Mouse (Mus musculus): ENCODE data around the gene Paox.

Paox gene

DNA sequence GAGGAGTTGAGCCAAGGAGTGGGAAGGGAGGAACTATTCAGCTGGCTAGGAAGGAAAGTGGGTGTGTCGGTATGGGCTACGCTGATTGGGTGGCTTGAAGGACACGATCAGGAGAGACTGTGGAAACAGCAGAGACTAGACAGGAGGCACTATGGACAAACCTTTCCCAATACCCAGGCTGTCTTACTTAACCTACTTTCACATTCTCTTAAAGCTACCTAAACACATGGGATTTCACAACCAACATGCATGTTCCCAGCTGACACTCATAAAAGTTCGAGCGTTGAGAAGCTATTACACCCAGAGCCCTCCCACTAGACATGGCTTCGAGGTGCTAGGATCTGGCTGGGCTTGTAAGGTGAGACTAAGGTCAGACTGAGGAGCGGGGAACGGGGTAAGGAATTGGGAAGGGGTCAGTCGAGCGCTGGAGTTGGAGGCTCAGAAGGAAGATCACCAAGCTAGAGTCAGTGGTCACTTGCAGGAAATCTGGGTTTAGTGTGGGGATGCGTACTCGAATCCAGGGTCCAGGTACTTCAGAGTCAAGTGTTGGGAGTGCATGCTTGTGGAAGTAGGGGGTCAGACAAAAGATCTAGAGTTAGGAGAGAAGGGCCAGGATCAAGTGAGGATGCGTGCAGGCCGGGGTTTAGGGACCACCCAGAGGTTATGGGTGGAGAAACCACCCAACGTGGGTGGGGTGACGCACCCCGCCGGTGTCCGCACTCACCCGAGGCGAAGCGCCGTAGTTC is at the start of gene Paox:
Gene Paox, plus strand, starts transcription at position 217 of the 746 bp plus-strand sequence.
- peak; percentile 78 for DNase-seq (ENCODE audit: extremely low spot score, low spot score)

DNA sequence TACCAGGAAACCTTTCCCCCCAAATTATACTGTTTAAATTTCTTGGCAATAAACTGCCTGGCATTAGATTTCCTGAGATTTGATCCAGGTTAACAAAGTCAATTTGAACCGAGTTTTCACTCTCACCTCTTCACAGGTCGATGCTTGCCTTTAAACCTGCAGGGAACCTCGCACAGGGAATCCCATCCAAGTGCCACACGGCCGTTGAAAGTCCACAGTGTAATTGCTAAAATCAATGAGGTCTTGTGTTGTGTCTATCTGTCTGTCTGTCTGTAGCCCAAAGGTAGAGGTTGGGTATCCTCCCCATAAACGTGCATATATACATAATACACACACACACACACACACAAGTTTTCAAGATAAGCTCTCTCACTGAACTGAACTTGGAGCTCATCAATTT is 48.2 kb upstream of the Paox start:
- no peak for DNase-seq (ENCODE audit: extremely low spot score, low spot score)

DNA sequence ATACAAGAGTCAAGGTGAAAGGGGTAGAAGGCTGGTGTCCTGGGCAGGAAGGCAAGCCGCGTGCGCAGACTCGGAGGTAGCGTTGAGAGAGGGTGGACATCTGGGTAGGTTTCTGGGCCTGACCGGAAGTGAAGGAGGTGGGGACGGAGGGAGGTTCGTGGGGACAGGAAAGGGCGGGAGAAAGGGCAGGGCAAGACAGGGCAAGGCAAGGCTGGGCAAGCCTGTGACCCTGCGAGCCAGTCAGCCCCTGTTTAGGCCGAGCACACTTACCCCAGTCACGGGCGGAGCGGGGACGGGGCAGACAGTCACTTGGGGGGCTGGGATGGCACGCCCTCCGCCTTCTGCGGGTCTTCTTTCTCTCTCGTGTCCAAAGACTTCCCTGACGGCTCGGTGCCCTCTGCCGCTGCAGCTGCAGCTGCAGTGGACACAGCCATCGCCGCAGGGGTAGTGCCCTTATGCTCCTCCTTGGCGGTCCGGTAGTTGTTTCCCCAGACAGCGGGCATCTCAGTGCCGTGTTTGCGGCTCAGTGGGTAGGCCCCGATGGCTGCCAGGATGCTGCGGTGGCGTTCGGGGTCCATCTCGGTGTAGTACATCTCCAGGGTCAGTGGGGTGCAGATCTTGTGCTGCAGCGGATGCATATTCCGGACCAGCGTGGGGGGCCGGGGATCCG is 45.4 kb upstream of the Paox start:
- peak; percentile 45 for DNase-seq (ENCODE audit: extremely low spot score, low spot score)

DNA sequence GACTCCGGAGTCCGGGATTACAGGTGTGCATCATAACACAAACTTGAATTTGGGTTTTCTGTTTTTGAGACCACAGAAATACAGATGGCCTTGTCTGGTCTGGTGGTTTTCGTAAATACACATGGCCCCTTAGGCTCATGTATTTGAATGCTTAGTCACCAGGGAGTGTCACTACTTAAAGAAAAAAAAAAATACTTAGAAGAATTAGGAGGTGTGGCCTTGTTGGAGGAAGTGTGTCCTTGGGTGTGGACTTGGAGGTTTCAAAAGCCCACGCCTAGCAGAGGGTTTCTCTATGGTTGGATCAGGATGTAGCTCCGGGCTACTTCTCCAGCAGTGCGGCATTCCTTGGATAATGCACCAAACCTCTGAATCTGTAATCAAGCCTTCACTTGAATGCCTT is 37.9 kb upstream of the Paox start:
- DNase-seq (ENCODE audit: extremely low spot score, low spot score): no peak

DNA sequence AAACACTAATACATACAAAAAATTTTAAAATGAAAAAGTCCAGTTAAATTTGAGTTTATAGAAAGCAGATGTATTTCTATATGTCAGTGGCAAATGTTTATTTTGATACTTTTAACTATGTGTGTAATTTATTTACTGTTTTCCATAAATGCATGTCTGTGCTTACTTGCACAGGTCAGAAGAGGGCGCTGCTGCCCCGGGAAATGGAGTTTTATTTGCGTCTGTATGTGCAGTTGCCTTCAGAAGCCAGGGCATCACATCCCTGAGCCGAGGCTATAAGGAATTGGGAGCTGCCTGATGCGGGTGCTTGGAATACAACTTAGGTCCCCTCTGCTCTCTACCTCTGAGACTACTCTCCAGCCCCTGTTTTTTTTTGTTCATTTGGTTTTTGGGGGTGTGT is 36.9 kb upstream of the Paox start:
- peak; percentile 67 for DNase-seq (ENCODE audit: extremely low spot score, low spot score)

DNA sequence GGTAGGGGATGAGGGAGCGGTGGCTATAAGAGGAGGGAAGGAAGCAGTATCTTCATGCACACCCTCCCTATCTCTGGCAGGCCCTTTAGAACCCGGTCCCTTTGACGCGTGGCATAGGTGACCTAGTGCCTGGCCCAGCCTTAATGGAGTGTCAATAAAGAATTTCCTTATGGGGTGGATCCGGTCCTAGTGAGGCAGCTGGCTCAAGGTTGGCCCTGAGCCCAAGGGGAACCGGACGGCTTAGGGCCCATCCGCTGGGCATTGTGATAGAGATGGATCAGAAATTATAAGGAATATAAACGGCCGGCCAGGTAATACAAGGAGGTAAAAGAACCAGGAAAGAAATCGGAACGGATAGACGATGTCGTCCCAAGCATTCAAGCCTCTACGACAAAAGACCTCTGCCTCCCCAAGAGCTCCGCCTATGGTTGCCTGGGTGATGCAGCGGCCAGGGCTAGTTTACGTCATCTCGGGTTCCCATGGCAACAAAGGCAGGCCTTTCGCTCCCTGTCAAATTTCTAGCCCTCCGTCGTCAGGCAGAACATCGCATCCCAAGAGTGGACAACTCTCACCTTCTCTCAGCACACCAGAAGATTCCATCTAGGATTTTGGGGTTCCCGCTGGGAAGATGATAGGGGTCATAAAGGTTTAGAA is 35.0 kb upstream of the Paox start:
- DNase-seq (ENCODE audit: extremely low spot score, low spot score): peak; percentile 85

DNA sequence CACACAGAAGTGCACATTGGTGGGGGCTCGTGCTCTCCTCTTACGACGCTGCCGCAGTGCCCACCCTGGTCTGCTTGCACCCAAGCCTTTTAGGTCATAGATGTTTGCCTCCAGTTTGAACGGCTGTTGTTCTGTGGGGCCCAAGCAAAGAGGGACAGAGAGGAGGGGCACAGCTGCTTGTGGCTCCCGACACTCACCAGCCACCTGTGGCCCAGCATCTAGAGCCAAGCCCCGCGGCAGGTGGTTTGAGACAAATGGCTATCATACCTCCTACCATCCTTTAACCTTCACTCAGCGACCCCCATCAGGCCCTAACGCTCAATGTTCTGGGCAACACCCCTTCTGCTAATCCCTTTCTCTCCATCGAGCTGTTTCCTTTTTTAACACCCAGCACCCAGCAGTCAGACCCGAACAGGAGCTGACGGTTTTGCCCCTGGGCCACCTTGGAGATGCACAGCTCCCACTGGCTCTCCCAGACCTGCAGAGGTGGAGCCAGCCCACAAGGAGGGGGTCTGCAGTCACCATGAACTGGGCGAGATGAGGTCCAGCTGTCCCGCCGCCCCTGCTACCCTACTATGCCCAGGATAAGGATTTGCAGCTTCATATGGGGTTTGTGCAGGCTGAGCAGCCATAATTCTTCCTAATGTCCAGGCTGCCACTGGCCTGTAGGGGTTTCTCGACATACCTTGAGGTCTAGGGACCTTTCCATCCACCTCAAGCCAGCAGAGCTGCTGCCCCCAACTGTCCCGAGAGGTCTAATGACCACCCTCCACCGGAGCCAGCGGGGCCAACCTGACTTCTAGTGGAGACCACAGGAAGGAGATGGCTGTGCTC is 34.0 kb upstream of the Paox start:
- no peak for DNase-seq (ENCODE audit: extremely low spot score, low spot score)

DNA sequence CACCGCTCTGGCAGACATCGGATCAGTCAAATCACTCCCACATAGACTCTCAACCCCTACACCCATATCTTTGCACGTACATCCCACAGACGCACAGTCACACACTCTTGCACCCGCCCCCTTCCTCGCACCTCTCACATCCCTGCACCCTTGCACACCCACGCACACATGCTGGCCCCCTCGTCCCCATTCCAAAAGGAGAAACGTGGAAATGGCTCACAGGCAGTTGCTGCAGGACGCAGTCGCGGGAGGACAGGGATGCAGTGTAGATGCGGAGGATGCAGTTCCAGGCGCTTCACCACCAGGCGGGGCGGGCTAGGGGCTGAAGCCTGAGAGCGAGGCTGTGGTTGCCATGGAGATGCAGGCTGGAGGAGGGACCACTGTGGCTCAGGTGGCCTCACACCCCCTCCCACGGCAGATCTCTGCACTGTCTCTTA is 33.3 kb upstream of the Paox start, which contains the start of gene Caly:
Gene Caly, minus strand, starts transcription at position 307 of the 437 bp plus-strand sequence.
- peak; percentile 73 for DNase-seq (ENCODE audit: extremely low spot score, low spot score)

DNA sequence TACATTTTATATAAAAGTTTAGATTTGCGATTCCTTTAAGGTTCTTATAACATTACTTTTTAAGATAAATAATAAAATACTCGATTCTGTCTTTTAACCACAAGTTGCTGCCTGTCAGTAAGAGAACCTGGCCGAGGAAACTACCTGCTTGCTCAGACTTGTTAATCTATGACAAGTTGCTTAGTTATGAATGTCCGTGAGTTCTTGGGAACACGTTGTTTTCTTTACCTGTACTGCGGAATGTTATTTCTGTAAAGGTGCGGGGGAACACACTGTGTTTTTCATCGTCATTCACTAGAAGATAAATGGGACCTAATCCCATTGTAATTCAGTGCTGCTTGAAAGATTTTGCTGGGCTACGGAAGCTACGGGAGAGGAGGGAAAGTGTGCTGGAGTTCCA is 25.0 kb upstream of the Paox start:
- no peak for DNase-seq (ENCODE audit: extremely low spot score, low spot score)

DNA sequence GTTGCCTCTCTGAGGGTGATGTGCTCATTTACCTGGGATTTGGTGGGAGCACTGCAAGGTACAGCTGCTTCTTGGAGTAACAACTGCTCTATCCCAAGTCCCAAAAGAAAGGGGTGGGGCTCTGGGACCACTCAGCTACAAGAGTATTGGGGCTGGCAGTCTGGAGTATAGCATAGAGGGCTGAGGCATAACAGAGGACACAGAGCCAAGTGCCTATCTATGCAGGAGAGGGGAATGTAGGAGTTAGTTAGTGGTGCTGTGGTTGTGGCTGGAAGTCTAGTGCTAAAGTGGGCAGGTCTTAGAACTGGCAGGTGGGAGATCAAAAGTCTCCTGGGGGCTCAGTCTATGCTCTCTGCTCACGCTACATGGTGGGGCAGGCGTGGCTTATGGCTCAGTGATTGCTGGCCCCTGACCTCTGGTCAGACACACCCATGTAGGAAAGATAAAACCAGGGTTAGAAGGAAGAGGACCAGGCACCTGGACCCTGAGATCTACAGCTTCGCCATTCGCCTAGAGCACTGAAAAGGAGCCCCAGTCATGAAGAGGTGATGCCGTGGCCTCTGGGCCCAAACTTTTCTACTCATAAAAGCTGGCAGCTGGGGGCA is 22.6 kb upstream of the Paox start, which contains the start of gene Prap1:
Gene Prap1, plus strand, starts transcription at position 472 of the 605 bp plus-strand sequence.
- no peak for DNase-seq (ENCODE audit: extremely low spot score, low spot score)

DNA sequence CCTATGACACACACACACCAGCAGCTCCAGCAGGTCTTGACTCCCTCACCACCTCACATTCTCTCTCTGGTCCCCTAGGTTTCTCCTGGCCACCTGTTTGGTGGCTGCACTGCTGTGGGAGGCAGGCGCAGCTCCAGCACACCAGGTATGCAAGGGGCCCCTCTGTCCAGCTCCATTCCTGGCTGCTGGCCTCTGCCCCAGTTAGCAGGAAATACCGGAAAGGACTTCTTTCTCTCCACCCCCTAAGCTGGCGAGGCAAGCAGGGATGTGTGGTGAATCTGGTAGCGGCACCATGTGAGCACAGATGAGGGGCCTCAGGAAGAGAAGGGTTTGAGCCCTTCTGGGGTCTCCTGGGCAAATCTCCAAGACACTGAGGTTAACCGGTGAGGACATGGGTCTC is 20.6 kb upstream of the Paox start:
- DNase-seq (ENCODE audit: extremely low spot score, low spot score): no peak

DNA sequence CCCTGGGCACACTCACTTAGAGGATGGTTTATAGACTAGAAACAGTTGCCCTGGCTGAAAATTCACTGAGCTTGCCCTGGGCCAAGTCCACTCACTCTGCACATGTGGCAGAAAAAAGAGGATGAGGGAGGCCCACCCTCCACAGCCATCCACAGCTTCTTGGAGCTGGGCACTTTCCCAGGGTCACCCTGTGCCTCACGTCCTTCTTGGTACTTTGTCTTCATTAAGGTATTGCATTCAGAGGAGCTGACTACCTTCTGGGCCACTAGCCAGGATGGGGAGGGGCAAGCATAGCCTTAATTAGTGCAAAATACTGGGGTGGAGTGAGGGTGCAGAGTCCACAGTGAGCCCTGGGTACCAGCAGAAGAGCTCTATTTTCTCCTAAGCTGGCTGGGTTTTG is 20.0 kb upstream of the Paox start:
- DNase-seq (ENCODE audit: extremely low spot score, low spot score): no peak

DNA sequence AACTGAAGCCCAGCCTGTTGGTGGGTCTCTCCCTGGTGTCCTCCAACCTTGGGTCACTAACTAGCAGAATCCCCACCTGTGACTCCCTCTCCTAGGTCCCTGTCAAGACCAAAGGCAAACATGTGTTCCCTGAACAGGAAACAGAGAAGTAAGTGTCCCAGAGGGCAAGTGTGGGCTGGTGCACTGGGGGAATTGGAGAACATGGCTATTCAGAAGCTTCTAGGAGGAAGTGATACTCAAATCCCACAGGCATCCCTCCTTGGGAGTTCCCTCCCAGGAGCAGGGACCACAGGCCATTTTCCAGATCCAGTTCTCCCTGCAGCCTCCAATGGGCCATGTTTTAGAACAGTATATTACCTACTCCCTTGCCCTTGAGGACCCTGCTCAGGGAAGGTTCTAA is 19.5 kb upstream of the Paox start:
- DNase-seq (ENCODE audit: extremely low spot score, low spot score): no peak

DNA sequence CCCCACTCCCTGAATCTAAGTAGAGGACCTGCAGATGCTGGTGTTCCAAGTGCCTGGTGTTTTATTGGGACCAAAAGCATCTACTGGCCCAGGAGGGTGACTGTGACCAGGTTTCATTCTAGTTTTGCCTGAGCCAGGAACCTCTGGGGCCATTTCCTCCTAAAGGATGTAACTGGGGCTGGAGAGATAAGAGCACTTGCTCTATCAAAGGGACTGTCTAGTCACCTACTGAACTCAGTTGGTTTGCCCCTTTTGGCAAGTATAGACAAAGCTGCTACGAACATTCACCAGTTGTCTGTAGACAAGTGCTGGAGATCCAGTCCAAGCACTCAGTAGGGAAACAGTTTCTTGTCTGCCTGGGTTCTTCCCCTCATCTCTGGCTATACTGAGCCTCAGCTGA is 17.1 kb upstream of the Paox start:
- DNase-seq (ENCODE audit: extremely low spot score, low spot score): no peak

DNA sequence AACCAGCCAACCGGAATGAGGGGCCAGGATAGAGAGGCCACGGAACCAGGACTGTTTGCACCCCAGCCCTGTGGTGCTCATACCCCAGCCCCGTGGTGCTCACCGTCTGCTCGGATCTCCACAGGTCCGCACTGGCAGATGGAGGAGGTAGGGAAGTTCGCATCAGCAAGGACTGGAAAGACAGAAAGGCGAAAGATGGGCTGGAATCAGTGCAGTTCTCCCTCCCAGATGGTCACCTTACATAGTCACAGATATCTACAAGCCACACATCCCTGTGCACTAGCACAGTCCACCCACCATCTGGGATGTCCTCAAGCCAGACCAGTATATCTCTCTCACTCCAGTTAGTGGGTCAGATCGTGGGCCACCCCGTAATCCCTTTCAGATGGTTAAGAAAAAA is 14.1 kb upstream of the Paox start:
- DNase-seq (ENCODE audit: extremely low spot score, low spot score): no peak

DNA sequence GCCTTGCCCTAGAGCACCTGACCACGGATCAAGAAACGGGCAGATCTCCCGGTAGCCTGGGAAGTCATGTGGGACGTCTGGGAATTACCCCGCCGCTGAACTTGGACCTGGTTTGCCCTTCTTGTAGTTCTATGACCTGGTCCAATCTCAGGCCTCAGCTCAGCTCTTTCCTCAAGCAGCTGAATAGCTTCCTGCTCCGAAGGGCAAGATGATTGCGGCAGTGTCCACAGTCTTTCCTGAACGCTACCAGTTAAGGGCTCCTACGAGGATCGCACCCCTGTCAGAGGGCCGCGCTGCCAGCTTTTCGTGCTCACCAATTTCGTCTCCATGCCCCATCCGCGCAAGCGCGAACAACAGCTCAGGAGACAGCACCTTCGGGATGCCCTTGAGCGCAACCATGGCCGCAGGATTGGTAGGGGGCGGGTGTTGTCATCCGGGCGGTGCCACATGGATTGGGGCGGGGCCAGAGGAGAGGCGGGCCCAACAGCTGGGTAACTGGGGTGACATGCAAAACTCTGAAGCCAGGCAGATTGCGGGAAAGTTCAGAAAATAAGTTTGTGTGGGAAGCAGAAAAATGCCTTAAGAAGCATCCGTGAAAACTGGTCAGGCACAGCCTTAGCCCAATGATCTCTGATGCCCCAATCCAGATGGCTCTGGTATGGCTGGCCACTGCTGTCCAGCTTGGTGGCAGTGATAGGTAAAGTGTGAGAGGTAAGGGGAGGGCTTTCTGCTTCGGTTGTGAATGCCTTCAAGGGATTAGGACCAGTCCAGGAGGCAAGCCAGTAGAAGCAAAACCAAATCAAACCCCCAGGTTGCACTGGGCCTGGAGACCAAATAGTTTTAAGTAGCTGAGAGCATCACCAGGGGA is 13.4 kb upstream of the Paox start, which contains the start of gene Fuom:
Gene Fuom, minus strand, starts transcription at position 449 of the 868 bp plus-strand sequence.
- DNase-seq (ENCODE audit: extremely low spot score, low spot score): peak; percentile 68

DNA sequence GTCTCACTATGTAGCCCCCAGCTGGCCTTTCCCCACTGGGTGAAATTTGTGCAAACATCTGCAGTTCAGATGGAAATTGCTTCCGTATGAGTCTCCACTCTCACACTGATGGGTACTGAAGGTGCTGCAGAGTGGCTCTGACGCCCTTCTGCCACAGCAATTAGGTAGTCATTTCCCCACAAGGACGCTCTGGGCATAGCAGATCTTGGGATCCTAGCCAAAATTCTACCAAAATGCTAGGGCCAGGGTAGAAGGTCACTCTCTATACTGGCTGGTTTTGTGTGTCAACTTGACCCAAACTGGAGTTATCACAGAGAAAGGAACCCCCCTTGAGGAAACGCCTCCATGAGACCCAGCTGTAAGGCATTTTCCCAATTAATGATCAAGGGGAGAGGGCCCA is 11.6 kb upstream of the Paox start:
- DNase-seq (ENCODE audit: extremely low spot score, low spot score): no peak

DNA sequence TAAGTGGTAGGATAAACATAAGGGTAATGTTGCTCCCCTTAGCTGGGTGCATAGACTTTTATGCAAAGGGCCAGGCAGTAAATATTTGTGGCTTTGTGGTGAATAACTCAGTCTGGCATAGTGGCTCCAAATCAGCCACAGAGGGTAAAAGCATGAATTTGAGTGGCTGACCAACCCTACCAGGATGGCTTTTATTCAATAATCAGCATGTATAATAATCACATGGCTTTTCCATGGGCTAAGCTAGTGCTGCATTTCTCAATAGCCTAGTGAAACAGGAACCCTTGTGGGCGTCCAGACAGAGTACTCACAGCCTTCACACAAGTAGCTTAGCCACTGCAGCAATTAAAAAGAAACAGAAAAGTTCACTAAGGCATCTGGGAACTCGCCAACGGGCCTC is 3.7 kb upstream of the Paox start:
- DNase-seq (ENCODE audit: extremely low spot score, low spot score): no peak

DNA sequence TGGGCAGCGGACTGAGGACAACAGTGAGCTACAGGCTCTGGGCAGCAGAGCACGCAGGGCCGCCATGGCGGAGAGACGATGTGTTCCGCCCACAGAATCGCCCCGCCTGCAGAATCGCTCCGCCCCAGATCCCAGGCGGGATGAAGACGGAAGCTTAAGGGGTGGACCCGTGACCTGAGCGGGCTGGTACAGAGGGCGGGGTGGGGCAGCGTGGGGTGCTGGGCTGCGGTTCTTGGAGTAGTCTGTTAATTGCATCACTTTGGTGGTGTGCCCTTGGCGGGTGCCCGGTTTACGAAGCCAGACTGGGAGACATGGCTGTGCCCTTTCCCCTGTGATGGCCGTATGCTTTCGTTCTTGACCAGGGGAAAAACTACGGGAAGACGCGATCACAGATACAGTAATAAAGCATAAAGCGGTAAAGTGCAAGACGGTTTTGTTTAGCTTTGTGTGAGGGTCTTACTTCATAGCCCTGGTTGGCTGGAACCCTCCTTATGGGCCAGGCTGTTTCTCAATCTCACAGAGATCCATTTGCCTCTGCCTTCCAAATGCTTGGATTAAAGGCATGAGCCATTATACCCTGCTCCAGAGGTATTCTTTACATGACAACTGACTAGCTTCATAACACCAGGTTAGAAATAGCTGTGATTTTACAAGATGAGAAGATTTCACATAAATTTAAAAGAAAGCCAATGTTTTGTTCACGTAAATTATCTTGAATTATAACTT is 893 bp downstream of the Paox start, which contains the start of gene Echs1:
Gene Echs1, minus strand, starts transcription at position 148 of the 726 bp plus-strand sequence.
- DNase-seq (ENCODE audit: extremely low spot score, low spot score): no peak

All from neural tube, embryonic 10.5 days (tissue).